Mouse (Mus musculus): ENCODE data around the gene Hpse.
A peak's percentile ranks its signal among the peaks of the same experiment; 100 is the strongest.

Hpse gene

DNA sequence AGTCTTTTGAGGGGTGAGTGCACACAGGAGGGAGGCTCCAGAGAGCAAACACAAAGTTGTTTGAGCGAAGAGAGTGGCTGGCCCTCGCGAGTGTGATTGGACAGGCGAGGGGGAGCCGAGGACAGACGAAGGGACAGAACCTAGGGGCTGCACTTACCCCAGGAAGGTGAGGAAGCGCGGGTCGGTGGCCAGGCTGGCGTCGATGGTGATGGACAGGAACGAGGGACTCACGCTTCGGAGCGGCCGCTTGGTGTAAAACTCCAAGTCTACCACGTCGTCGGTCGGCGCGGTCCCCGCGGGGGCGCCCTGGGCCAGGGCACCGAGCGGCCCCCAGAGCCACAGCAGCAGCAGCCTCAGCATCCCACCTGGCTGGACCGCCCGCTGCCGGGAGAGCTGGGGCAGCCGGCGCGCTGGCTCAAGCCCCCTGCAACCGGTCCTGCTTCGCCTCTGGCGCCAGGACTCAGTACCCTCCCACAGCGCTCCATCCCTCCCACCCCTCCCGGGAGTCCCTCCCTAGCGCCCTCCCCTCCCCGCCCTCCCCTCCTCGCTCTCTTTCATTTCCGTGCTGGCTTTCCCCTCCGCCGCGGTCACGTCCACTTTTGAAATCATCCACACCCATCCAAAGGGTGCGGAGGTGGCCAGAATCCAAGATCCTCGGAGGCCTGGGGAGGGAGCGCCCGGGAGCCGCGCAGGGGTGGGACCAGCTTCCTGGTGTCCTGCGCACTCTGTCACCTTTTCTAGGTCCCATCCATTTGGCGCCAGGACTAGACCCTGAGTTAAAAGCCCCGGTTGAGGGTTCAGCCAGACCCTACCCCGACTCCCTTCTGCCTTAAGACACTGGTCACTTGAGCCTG is at the start of gene Hpse:
Hpse (minus strand) TSS at position 482 of the 854 bp plus-strand sequence.
- peak; percentile 1 for DNase-seq

DNA sequence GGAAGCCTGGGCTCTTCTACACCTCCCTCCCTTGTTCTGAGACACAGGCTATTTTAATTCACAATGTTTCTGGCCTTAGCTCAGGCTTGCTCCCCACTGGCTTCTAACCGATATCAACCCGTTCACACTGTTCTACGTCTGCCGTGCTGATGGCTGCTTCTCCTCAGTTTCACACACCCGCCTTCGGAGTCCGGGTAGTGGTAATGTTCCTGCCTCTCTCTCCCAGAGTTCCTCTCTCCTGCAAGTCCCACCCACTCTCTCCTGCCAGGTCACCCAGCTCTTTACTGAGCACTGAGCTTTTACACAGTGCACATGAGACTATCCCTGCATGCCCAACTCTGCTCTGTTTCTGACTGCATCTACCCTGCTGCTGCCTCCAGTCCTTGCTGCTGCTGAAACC is 46.5 kb upstream of the Hpse start:
- DNase-seq = no peak

DNA sequence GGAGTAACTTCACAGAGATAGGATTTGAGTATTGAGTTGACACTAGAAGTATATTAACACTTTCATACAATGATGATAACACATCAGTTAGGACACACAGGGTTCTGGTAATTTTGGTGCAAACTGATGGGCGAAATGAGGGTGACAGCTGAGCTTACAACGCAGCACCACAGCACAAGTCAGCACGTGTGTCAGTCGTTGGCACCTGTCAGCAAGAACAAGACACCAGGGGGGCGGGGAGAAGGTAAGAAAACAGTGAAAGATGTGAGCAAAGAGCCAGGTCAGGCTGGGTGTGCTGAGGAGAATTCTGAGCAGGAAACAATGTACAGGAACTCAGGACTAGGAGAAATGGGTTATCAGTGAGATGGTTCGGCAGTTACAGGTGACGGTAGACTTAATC is 42.2 kb upstream of the Hpse start:
- DNase-seq = no peak

DNA sequence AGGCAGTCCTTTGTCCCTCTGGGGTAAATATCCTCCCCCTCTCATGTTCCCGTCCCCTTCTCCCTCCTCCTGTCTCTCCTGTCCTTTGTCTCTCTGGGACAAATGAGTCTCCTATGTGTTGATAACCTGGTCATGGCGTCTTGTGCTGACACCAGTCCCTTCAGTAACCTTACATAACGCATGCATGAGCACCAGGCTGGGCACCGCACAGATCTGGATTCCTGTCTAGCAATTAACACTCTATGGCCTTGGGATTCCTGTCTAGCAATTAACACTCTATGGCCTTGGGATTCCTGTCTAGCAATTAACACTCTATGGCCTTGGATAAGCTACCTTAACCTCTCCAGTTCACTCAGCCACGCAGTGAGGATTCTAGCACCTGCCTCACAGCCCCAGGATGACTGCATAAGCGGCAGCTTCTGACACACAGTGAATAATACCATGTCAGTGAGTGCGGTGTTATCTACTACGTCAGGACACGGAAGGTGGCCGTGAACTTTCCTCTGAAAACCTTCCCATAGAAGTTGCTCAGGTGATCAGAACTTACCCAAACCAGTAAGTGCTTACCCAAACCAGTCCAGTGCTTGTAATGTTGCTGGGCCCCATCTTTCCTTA is 40.6 kb upstream of the Hpse start:
- no peak for DNase-seq

DNA sequence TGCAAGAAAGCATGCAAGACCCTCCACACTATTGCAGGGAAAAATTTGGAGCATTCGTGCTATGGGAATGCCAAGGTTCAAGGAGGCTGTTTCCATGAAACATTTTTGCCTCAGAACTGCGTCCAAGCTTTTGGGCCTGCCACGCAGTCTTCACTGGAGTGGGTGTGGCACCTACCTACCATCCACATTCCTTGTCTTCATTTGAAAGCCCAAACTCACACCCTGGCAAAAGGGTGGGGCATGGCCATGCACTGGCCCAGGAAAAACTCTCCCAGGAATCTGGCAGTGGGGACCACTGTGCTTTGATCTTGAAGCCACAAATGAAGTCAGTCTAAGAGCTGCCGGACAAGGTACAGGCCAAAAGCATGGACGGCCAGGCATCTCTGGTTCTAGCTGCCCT is 38.6 kb upstream of the Hpse start:
- DNase-seq = no peak

DNA sequence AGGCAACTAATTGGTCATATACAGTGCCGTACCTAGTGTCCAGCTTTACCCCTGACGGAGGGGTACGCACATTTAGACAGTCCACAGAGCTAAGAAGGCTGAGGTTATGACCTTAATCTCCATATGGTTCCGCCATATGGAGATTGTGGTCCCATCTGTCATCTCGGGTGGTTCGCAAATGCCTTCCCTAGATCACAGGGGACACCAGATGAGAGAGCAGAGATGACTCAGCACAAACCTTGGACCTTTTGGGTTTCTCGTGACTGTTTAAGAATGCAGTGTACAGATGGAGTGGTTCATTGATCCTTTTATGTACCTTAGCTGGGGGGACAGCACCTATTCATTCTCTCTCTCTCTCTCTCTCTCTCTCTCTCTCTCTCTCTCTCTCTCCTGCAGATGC is 33.9 kb upstream of the Hpse start:
- DNase-seq = peak; percentile 42

DNA sequence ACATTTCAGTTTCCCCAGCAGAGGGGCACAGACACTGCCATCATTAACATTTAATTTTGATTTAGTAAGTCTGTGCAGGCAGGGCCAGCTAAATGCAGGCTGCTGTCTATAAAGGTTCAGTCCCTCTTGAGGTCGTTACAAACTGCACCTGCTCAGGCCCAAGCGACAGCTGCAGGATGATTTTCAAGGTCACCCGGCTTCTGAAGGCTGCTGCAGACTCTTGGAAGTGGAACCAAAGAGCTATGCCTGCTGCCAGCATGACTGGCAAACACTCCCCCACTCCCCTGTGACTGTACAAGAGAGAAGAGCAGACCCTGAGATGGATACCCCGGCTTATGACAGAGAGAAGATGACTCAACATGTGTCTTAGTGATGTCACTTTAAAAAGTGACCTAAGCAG is 32.1 kb upstream of the Hpse start:
- no peak for DNase-seq

DNA sequence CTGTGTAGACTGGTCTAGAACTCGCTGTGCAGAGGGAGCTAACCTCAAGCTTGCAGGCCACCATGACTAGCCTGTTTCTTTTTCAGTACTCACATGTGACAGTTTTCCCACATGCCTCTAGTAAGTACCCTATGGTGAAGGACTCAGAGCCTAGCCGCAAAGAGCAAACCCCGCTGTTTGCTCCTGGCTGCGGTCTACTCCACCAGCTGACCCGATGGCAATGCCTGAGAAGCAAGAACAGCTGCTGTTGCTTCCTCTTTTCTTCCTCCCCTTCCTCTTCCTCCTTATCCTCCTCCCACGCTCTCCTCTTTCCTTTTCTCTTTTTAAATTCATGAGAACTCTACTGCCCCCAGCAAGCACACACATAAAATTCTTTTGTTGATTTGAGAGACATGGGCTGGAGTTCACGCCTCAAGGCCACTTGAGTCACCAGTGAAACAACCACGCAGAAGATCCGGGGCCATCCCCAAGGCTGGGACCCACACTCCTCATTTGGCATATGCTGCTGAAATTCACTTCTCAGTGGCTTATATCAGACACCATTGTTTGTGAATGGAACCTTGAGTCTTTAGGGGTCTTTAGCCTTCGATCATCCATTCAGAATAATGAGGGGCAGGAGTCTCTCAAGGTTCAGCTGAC is 31.2 kb upstream of the Hpse start:
- no peak for DNase-seq

DNA sequence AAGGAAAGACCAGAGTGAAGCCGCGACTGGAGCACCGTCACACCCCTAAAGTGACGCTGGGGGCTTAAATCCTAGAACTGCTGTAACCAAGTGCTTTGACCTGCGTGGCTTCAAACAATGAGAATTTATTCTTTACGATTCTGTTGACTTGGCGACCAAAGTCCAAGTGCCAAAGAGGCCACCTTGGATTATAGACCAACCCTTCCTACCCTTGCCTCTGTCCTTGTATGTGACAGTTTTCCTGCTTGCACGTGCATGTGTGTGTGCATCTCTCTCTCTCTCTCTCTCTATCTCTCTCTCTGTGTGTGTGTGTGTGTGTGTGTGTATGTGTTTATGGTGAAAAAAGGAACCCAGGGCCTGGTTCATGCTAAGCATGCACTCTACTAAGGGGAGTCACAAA is 19.3 kb upstream of the Hpse start:
- no peak for DNase-seq

DNA sequence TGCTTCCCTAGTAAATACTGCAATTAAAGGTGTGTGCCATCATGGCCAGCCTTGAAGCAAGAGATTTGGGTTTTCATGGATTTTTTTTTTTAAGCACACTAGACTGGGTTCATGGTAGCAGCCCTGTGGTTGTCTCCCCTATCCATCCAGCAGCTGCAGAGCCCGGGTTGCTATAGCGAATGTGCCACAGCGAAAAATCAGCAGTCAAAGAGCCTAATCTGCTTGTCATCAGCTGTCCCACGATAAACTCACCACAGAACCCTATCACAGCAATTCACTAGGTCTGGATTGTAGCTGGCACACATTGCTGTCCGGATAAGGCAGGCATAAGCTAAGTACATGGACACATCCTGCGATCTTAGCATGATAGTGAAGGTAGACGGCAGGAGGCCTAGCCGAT is 17.4 kb upstream of the Hpse start:
- no peak for DNase-seq

DNA sequence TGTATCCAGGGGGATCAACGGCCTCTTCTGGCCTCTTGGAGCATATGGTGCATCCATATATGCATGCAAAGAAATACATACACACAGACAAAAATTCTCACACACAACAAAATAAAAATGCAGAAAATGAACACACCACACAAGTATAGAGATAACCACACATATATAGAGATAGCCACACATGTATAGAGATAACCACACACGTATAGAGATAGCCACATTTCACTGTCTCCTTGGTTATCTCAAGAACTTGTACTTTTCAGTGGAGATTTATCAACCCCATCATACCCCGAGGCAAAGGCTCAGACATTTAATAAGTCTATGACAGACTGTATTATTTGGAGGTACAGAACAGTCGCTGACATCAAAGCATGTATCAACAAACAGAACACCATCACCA is 15.0 kb upstream of the Hpse start:
- no peak for DNase-seq

DNA sequence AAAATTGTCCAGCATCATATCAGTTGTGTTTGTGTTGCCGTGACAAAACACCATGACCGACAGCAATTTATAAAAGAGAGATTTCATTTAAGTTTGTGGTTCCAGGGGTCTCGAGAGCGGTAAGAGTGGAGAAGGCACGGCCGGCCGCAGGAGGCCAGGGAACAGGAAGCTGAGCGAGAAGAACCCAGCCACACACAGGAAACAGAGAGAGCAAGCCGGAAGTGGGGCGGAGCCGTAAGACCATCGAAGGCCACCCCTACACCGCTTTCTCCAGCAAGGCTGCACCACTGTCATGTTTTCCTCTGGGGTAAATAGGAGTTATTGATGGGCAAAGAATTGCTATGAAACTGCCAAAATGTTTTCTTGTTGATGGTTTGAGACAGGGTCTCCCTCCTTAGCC is 9.2 kb upstream of the Hpse start:
- DNase-seq = no peak

DNA sequence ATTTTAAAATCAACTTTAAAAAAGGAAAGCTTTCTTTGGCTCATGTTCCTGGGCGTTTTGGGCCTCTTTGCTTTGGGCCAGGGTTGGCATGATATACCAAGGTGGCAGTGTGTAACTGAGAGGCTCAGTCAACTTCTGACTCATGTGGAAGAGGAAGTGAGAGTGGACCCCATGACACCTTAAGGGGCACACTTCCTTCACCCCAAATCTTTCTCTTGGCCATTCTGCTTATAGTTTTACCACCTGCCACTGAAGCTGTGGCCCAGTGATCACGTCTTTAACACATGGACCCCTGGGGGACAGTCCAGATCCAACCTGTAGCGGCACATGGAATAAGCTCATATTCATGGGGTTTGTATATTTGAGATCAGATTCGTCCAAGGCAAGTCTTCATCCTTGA is 6.5 kb upstream of the Hpse start:
- DNase-seq = no peak

DNA sequence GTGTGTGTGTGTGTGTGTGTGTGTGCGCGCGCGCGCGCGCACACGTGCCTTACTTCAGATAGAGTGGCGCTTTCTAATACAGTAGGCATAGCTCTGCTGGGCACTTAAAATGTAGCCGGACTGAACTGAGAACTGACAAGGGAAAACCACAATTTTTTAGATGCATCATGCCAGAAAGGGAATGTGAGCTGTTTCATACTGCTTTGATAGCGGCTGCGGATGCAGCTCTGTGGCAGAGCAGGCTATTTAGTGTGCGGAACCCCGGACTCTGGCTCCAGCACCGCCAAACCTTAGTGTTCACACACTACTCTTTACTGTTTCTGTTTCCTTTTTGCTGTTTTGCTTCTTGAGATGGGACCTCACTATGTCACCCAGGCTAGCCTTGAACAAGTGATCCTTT is 2.8 kb downstream of the Hpse start:
- no peak for DNase-seq

DNA sequence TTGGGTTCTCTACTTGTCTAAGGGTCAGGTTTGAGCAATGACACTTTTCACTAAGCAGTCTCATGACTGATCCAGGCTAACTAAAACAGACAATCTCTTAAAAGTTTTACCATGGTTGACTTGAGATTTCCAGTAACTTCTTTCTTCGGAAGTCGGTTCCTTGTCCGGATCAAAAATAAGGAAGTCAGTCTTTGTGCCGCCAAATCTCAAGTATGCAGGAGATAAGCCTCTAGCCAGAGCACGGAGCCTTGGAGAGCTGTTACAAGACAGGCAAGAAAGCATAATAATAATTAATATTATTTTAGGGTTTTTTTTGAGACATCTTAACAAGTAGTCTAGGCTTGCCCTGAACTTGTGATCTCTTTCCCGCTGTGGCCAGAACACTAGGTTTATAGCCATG is 8.3 kb downstream of the Hpse start:
- DNase-seq = no peak

DNA sequence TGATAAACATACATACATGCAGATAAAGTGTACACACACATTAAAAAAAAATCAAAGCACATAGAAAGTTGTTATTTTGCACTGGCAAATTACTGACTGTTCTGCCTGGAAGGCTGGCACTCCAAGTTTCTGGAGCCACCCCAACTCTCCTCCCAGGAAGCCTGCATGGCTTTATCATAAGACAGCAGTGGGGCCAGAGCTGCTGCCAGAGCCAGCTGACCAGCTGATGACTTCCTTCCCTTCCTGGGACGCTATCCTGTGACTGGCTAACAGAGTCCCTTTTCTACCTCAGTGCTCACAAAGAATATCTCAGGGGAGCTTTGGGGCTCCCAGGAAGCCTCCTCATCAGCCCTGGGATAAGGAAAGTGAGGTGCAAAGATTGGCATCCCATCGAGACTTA is 9.5 kb downstream of the Hpse start:
- DNase-seq = no peak

DNA sequence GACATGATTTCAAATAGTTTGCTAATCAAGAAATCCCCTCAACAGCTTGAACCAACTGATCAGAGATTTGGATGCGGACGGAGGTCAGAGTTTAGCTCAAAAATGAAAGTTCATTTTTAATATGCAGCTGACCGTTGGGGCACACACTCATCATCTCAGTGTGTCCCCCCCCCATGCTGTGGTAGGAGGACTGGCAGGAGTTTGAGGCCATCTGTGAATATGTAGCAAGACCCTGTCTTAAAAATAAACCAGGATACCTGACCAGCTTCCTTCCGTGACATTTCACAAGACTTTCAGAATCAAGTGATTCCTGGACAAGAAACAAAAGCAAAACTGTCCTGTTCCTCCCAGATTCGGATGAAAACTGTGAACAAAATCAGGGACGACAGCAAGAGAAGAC is 10.5 kb downstream of the Hpse start:
- DNase-seq = no peak

DNA sequence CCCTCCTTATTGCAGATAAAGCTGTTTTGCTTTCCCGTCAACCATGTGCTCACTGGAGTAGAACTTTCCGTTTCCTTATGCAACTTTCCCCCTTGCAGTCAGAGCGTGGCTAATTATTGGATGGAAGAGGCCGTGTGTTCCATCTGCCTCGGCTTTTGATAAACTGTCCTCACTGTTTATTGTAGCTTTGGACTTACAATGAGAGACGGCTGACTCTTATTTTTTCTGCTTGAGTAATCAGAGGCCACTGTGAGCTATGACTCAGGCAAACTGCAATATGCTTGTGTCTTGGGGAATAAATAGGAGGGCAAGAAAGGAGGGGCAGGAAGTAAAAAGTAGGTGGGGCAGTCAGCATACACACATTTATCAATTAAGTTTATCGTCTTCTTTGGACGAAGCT is 12.8 kb downstream of the Hpse start:
- no peak for DNase-seq

DNA sequence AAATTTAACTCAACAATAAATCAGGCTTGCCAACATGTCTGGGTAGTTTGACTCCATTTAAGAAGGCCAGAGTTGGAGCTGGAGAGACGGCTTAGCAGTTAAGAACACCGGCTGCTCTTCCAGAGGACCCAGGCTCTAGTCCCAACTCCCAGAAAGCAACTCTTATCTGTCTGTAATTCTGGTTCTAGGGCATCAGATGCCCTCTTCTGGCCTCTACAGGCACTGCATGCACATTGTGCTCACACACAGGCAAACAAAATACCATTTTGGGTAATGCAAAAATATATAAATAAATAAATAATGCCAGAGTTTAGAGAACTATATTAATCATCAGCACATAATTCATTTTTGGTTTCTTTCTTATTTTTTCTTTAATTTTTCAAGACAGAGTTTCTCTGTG is 15.2 kb downstream of the Hpse start:
- no peak for DNase-seq

DNA sequence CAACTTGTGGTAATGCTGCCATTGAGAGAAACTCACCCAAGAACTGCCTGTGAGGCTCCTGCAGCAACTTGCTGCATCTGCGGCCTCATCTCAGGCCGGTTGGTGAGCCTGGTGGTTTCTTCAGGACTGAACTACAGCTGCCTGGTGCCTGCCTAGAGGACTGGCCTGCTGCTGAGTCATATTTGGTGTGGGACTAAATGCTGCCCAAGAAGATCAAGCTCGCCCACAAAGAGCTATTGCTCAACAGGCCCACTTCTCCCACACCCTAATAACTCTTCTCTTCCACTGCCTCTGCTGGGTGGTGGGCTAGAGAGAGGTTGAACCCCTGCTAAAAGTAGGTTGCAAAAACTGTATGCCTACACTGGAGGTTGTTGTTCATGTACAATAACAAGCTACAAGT is 17.2 kb downstream of the Hpse start:
- no peak for DNase-seq

DNA sequence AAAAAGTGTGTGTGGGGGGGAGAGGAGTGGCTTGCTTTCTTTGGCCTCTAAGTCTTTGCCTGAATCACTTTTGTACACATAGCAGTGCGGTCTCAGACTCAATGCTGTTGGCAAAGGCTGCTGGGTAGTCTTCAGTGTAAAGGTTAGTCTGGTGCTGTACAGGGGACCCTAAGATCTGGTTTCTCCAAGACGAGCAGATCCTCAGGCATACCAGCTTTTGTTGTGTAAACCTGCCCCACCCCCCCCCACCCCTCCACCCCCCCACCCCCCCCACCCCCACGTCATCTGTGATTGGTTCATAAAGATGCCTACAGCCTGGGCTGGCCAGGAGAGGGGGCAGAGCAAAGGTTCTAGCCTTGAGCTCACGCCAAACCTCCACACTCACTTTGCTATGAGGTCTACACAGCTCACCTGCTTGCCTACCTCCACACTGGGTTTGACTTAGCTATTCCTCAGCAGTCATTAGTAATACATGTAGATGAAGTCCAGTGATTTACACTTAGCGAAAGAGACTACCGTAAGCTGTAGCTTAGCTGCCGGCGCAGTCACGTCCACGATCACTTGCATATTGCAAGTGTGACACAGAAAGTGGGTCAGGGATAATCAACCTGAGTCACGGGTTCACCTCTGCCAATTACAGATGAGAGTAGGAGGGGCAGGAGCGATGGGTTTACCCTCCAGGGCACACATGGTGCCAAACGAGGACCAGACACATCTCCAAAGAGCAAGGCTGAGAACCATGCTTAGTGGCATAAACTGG is 18.5 kb downstream of the Hpse start:
- no peak for DNase-seq

DNA sequence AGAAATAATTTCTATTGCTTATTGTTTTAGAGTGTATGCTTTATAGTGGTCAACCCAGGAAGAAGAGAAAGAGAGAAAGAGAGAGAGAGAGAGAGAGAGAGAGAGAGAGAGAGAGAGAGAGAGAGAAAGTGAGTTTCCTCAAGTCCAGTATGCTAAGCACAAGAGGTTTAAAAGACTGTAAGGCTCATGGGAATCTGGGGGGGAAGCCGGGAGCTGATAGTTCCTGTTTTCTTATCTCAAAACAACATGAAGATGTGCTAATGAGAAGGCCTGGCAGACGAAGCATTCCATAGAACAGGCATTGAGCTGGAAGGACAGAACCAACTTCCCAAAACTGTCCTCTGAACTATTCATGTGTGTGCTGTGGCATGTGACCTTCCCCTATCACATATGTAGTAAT is 21.6 kb downstream of the Hpse start:
- DNase-seq = no peak

DNA sequence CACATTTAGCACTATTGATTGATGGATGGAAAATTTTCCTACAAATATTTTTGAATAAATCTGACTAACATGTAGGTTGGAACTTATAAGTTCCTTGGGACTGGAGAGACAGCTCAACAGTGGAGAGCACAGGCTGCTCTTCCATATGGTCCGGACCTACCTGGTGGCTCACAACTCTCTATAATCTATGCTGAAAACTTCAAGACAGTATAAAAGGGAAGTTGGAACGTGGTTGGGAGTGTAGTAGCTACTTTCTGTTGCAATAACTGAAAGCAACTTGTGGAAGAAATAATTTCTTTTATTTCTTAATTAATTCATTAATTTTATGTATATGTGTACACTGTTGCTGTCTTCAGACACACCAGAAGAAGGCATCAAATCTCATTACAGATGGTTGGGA is 22.1 kb downstream of the Hpse start:
- no peak for DNase-seq

DNA sequence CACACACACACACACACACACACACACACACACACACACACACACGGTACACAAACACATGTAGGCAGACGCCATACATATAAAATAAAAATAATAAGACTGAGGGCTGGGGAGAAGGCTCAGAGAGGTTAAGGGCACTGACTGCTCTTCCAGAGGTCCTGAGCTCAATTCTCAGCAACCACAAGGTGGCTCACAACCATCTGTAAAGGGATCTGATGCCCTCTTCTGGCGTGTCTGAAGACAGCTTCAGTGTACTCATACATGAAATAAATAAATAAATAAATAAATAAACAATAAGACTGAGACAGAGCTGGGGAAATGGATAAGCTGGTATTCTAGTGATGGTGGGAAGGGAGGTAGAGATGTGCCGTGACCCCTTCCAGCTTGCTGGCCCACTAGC is 33.9 kb downstream of the Hpse start:
- no peak for DNase-seq
